Mouse (Mus musculus): Measurements from ENCODE around the gene Ripor2. TPM values are rescaled to one million over a fixed set of nuclear protein-coding genes. Genes with fewer than 3 reads are reported as not detected.

Gene Ripor2
- total RNA-seq, 2 experiments from 2014 or later: 53.0 to 67.2 TPM

GRCm38 (mm10) chr13:24576338-24577119, 5.5 kb upstream of the Ripor2 start:
- DNase-seq (ENCODE audit: low spot score in 2 of 2): peak; percentile 75 to 77
- intact Hi-C loops (cut with DNase I): loop anchor here (10.0 kb wide), 1 partner anchor 58 kb away; no protein-coding TSS in a partner anchor

DNA sequence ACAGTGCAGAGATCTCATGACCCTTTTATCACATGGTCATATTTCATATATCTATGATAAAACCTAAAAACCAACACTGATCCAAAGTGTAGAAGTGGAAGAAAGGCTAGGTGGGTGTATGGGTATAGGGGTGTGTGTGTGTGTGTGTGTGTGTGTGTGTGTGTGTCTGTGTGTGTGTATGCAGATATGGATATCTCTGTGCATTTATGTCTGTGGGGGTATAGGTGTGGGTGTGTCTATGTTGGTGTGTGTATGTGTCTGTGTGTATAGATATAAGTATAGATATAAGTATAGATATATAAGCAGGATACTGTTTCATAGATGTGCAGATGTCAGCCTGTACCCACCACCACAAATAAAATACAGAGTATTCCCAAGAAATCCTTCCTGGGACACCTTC, 3.7 kb upstream of the Ripor2 start:
- no peak for DNase-seq (ENCODE audit: low spot score in 2 of 2)
- intact Hi-C loops (cut with DNase I): loop anchor here (10.0 kb wide), 1 partner anchor 56 kb away; no protein-coding TSS in a partner anchor

GRCm38 (mm10) chr13:24580759-24581158, 1.2 kb upstream of the Ripor2 start:
- intact Hi-C loops (cut with DNase I): no loop called here
- no peak for DNase-seq (ENCODE audit: low spot score in 2 of 2)

- no peak for DNase-seq (ENCODE audit: low spot score in 2 of 2)
- intact Hi-C loops (cut with DNase I): no loop called here
Measured at GRCm38 (mm10) chr13:24584403-24584802, 2.4 kb downstream of the Ripor2 start.

DNA sequence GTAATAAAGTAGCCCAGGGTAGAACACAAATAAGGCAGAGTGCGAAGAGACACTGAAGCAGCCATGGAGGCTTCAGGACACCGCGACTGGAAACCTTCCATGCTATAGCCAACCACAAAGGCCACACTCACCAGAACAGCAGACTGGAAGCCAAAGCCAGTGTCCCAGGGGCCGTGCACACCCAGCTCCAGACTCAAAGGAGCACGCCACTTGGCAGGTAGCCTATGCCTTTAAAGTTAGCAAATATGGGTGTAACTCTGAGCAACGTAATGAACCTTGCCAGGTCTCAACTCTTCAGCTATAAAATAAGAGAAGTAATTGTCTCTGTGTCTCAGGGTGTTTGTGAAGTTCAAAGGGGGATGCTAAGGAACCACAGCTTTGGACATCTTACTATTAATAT, 2.9 kb downstream of the Ripor2 start:
- DNase-seq (ENCODE audit: low spot score in 2 of 2): no peak
- intact Hi-C loops (cut with DNase I): no loop called here

- intact Hi-C loops (cut with DNase I): no loop called here
- no peak for DNase-seq (ENCODE audit: low spot score in 2 of 2)
Measured at GRCm38 (mm10) chr13:24585369-24585768, 3.4 kb downstream of the Ripor2 start.

DNA sequence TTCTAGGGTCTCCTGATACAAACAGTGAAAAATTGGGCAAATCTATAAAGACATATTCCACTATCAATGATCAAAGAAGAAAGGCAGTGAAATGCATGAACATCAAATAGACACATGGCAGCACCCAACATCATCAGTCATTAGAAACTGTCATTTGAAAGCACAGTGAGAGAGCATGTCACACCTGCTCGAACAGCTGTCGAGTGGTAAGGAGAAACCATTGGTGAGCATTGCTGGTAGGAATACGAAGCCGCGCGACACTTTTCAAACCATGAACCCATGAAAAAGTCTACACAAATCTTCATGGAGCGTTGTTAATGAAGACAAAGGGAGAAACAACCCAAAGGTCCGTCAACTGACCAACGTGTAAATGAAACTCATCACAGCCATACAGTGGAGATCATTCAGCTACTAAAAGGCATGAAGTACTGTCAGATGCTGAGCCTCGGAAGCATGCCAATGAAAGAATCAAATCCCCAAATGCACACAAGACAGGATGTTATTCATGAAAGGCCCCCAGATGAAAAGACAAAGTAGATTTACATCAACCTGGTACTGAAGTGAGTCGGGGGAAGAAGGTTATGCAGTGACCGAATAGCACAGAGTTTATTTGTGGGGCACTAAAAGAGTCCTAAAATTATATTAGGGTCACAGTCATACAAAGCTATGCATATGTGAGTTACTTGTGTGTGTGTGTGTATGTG, 5.4 kb downstream of the Ripor2 start:
- no peak for DNase-seq (ENCODE audit: low spot score in 2 of 2)
- intact Hi-C loops (cut with DNase I): no loop called here

DNA sequence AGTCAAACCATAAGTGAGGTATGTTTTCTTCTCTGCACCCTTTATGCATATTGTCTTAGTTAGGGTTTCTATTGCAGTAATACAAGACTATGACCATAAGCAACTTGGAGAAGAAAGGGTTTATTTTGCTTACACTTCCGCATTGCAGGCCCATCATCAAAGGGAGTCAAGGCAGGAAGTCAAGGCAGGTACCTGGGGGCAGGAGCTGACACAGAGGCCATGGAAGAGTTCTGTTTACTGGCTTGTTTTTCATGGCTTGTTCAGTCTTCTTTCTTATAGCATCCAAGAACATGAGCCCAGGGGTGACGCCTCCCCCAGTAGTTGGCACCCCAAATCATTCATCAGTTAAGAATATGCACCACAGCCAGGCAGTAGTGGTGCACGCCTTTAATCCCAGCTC, 6.6 kb downstream of the Ripor2 start:
- no peak for DNase-seq (ENCODE audit: low spot score in 2 of 2)
- intact Hi-C loops (cut with DNase I): no loop called here

DNA sequence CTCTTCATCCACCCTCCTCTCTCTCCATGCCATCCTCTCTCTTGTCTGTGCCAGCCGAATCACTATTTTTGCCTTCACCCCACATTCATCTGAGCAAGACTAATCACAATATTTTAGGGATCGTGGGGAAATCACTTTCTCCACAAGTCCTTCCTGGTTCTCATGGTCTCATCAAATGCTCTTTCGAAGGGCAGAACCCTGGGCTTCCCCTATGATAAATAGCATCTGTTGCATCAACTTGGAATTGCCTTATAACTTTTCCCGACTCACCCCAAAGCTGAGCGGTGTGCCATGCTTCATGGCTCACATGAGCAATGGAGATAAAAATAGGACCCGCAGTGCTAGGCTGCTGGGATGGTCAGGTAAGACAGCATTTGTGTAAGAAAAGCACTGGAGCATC, 9.7 kb downstream of the Ripor2 start:
- intact Hi-C loops (cut with DNase I): no loop called here

DNA sequence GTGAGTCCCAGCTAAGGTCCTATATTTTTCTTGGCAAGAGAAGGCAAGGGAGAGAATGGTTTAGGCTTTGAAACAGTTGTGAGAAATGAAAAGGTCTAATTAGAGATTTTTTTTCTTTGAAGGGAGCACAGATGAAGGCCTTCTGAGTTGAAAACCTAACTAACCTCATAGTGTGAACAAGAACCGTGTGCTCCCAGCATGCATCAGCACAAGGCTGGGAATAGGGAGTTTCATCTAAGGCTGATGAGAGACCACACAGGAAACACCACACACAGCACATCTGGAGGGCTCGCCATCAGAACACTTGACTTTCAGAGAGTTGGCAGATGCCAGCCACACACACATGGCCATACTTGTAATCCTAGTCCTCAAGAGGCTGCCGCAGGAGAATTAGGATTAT, 12.3 kb downstream of the Ripor2 start:
- intact Hi-C loops (cut with DNase I): no loop called here
- no peak for DNase-seq (ENCODE audit: low spot score in 2 of 2)

More for the DNA sequence above, 9.7 kb downstream of the Ripor2 start:
- DNase-seq (ENCODE audit: low spot score in 2 of 2): no peak

DNA sequence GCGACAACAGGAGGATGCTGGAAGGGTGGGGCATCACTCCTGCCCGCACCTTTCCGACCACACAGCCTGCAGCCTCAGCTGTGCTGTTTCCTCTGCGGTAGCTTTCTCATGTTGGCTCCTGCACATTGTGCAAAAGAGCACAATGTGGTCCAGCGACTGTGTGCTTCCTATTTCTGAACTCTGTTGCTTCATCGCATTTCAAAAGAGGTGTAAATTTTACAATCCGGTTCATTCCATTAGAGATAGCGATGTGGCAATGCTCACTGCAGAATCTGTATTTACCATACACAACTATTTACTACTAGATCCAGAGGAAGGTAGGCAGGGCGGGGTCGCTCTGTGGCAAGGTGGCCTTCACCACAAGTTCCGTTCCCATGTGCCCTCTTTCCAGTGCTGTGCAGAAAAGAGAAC, 17.6 kb downstream of the Ripor2 start:
- DNase-seq (ENCODE audit: low spot score in 2 of 2): no peak
- intact Hi-C loops (cut with DNase I): no loop called here

- no peak for DNase-seq (ENCODE audit: low spot score in 2 of 2)
- intact Hi-C loops (cut with DNase I): no loop called here
Measured at GRCm38 (mm10) chr13:24602978-24603377, 21.0 kb downstream of the Ripor2 start.

- peak; percentile 37 to 45 for DNase-seq (ENCODE audit: low spot score in 2 of 2)
- intact Hi-C loops (cut with DNase I): no loop called here
Measured at GRCm38 (mm10) chr13:24603591-24604009, 21.6 kb downstream of the Ripor2 start.

GRCm38 (mm10) chr13:24604096-24604495, 22.1 kb downstream of the Ripor2 start:
- intact Hi-C loops (cut with DNase I): no loop called here
- no peak for DNase-seq (ENCODE audit: low spot score in 2 of 2)

DNA sequence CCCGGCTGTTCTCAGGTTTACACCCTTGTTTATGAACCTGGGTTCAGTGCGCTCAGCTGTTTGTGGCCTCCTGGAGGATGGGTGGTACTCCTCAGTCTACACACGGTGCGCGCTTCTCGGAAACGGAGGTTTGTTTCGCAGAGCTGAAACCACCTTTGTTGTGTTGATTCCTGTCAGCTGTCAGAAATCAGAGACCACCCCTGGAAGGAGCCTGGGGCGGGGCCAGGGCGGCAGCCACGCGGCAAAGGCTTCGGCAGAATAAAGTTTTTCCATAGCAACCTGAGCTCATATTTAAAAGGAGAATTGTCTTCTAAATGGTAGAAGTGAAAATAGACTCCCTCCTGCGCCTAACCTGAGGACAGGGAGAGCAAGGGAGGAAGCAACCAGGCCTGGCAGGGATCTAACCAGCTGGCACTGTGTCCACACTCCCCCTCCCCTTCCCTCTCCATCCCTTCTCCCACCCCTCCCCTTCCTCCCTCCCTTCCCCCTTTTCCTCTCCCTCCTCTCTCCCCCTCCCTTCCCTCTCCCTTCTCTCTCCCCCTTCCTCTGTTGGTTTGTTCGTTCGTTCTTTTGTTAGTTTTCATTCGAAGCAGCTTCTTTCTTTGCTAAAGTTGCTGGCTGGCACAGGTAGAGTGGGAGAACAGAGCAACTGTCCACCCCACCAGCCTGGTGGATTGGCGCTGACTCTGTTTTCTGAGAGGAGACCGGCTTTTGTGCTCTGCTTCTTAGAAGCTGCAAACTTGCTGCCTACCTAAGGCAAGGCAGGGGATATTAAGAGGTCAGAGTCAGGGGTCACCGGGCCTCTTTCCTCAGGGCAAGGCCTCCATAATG, 23.0 kb downstream of the Ripor2 start:
- DNase-seq (ENCODE audit: low spot score in 2 of 2): no peak
- intact Hi-C loops (cut with DNase I): no loop called here

GRCm38 (mm10) chr13:24605755-24606154, 23.8 kb downstream of the Ripor2 start:
- intact Hi-C loops (cut with DNase I): no loop called here

GRCm38 (mm10) chr13:24607961-24608360, 26.0 kb downstream of the Ripor2 start:
- intact Hi-C loops (cut with DNase I): no loop called here
- DNase-seq (ENCODE audit: low spot score in 2 of 2): no peak

More at GRCm38 (mm10) chr13:24605755-24606154, 23.8 kb downstream of the Ripor2 start:
- no peak for DNase-seq (ENCODE audit: low spot score in 2 of 2)

DNA sequence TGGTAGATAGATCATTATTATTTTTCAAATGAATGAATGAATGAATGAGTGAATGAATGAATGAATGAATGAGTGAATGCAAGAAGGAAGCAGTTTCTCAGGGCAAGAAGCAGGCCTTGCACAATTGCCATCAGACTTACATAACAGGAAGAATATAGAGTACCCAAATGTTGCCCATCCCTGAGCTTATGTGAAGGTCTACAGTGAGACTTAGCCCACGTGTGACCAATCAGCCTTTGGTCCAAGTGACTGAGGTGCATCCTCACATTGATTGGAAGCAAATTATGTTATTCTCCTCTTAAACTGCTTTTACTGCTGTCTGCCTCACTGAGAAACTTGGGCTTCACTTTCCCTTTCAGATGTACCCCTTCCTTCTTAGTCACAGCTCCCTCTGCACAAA, 26.7 kb downstream of the Ripor2 start:
- intact Hi-C loops (cut with DNase I): no loop called here
- DNase-seq (ENCODE audit: low spot score in 2 of 2): no peak

GRCm38 (mm10) chr13:24610883-24611282, 28.9 kb downstream of the Ripor2 start:
- intact Hi-C loops (cut with DNase I): loop anchor here (5.0 kb wide), 1 partner anchor 89 kb away; no protein-coding TSS in a partner anchor
- no peak for DNase-seq (ENCODE audit: low spot score in 2 of 2)

DNA sequence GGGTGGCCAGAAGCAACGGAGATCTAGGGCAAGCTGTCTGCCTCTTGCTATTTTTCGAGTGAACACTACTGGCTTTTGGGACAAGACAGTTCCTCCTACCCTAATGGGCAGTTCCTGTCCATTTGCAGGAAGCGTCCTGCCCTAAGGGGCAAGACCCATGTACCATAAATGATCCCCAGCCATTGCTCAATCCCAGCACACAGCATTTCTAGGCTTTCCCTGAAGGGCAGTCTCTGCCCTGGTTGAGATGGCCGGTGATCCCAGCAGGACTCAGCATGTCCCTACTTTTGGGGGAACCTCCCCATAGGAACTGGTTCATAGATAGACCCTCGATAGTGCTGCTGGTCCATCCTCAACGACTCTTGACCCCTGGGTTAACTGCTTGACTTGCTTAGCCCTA, 31.0 kb downstream of the Ripor2 start:
- DNase-seq (ENCODE audit: low spot score in 2 of 2): no peak
- intact Hi-C loops (cut with DNase I): loop anchor here (5.0 kb wide), 1 partner anchor 91 kb away; no protein-coding TSS in a partner anchor
